Mouse (Mus musculus): ENCODE data around the gene Vmn1r143. TPM values are rescaled to one million over a fixed set of nuclear protein-coding genes. Genes with fewer than 3 reads are reported as not detected.
"Not testable (repeated sequence)": the region's sequence is repeated elsewhere in the genome, so short reads cannot be mapped to it uniquely, and the experiment has no call there.

Gene Vmn1r143
- polyA plus RNA-seq (2012; rRNA removed) = not detected in 2 replicates

DNA sequence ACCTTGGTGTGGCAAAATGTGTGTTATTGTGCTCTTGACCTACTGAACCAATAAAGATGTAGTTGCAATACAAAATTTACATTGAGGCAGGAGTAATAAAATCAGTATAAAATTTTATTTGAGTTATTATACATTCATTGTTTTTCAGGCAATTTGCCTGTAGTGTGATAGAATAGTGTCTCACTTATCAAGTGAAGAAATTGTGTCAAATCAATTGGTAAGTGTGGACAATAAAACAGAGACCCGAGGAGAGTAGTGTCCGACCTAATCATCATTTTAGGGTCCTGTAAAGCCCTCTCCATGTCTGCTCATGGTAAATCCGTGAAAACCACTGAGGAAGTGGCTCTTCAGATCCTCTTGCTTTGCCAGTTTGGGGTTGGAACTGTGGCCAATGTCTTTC lies at the start of gene Vmn1r143:
Vmn1r143 (plus strand) TSS at position 301 of the 400 bp plus-strand sequence.
- H3K27me3 ChIP-seq (ENCODE audit: control insufficient read depth, insufficient read depth, low read length); DNase-seq (ENCODE audit: low read depth in 1 of 2, low spot score in 2 of 2); H3K36me3 ChIP-seq (ENCODE audit: control insufficient read depth, insufficient read depth, low read length); H3K4me3 ChIP-seq (ENCODE audit: extremely low read depth, insufficient read depth, insufficient read length); H3K4me1 ChIP-seq (ENCODE audit: control insufficient read depth, insufficient read depth, insufficient read length); H3K27ac ChIP-seq (ENCODE audit: insufficient read depth, low read length): not testable (repeated sequence)
- no CpG with 5 or more reads among the region's 3 CpGs for WGBS

DNA sequence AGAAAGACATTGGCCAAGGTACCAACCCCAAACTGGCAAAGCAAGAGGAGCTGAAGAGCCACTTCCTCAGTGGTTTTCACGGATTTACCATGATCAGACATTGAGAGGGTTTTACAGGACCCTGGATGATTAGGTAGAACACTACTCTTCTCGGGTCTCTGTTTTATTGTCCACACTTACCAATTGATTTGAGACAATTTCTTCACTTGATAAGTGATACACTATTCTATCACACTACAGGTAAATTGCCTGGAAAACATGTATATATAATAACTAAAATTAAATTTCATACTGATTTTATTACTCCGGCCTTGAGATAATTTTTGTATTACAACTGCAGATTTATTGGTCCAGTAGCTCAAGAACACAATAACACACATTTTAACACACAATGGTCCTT lies 25.2 kb upstream of the Vmn1r143 start, which contains the start of gene Vmn1r142:
Vmn1r142 (minus strand) TSS at position 101 of the 400 bp plus-strand sequence.
- not testable (repeated sequence) for H3K4me3 ChIP-seq (ENCODE audit: extremely low read depth, insufficient read depth, insufficient read length); H3K4me1 ChIP-seq (ENCODE audit: control insufficient read depth, insufficient read depth, insufficient read length); H3K27me3 ChIP-seq (ENCODE audit: control insufficient read depth, insufficient read depth, low read length); DNase-seq (ENCODE audit: low read depth in 1 of 2, low spot score in 2 of 2); H3K36me3 ChIP-seq (ENCODE audit: control insufficient read depth, insufficient read depth, low read length); H3K27ac ChIP-seq (ENCODE audit: insufficient read depth, low read length)
- no CpG with 5 or more reads among the region's 3 CpGs for WGBS

DNA sequence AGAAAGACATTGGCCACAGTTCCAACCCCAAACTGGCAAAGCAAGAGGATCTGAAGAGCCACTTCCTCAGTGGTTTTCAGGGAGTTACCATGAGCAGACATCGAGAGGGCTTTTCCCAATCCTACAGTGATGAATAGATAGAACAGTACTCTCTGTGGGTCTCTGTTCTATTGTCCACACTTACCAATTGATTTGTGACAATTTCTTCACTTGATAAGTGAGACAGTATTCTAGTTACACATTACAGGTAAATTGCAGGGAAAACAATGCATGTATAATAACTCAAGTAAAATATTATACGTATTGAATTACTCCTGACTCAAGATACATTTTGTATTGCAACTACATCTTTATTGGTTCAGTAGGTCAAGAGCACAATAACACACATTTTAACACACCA lies 12.0 kb downstream of the Vmn1r143 start, which contains the start of gene Gm8653:
Gm8653 (minus strand) TSS at position 101 of the 400 bp plus-strand sequence.
- WGBS = no CpG with 5 or more reads among the region's 2 CpGs

DNA sequence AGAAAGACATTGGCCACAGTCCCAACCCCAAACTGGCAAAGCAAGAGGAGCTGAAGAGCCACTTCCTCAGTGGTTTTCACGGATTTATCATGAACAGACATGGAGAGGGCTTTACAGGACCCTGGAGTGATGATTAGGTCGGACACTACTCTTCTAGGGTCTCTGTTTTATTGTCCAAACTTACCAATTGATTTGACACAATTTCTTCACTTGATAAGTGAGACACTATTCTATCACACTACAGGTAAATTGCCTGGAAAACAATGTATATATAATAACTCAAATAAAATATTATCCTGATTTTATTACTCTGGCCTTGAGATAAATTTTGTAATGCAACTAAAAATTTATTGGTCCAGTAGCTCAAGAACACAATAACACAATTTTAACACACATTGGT lies 40.2 kb downstream of the Vmn1r143 start, which contains the start of gene Gm8453:
Gm8453 (minus strand) TSS at position 101 of the 400 bp plus-strand sequence.
- not testable (repeated sequence) for H3K4me3 ChIP-seq (ENCODE audit: extremely low read depth, insufficient read depth, insufficient read length); H3K36me3 ChIP-seq (ENCODE audit: control insufficient read depth, insufficient read depth, low read length); H3K27ac ChIP-seq (ENCODE audit: insufficient read depth, low read length); H3K4me1 ChIP-seq (ENCODE audit: control insufficient read depth, insufficient read depth, insufficient read length); H3K27me3 ChIP-seq (ENCODE audit: control insufficient read depth, insufficient read depth, low read length); DNase-seq (ENCODE audit: low read depth in 1 of 2, low spot score in 2 of 2)
- WGBS = 11% methylated on average over 2 of the region's 2 CpGs

More for the DNA sequence above, 12.0 kb downstream of the Vmn1r143 start, which contains the start of gene Gm8653:
- not testable (repeated sequence) for H3K36me3 ChIP-seq (ENCODE audit: control insufficient read depth, insufficient read depth, low read length); H3K4me3 ChIP-seq (ENCODE audit: extremely low read depth, insufficient read depth, insufficient read length); H3K4me1 ChIP-seq (ENCODE audit: control insufficient read depth, insufficient read depth, insufficient read length); DNase-seq (ENCODE audit: low read depth in 1 of 2, low spot score in 2 of 2); H3K27me3 ChIP-seq (ENCODE audit: control insufficient read depth, insufficient read depth, low read length); H3K27ac ChIP-seq (ENCODE audit: insufficient read depth, low read length)

Other genes starting within 250 kb of the Vmn1r143 start
- gene Vmn1r137, start 194.8 kb upstream of the Vmn1r143 start, polyA plus RNA-seq (2012; rRNA removed) = not detected in 2 replicates
- gene Vmn1r138, start 160.5 kb upstream of the Vmn1r143 start, polyA plus RNA-seq (2012; rRNA removed) = not detected in 2 replicates
- gene Gm6176, start 133.1 kb upstream of the Vmn1r143 start, polyA plus RNA-seq (2012; rRNA removed) = not detected in 2 replicates
- not detected in 2 replicates for gene Vmn1r139, start 120.3 kb upstream of the Vmn1r143 start, polyA plus RNA-seq (2012; rRNA removed)
- gene Gm16451, start 71.1 kb upstream of the Vmn1r143 start, polyA plus RNA-seq (2012; rRNA removed) = not detected in 2 replicates
- gene Gm10666, start 54.6 kb upstream of the Vmn1r143 start, polyA plus RNA-seq (2012; rRNA removed) = not detected in 2 replicates
- gene Vmn1r142, start 25.3 kb upstream of the Vmn1r143 start, polyA plus RNA-seq (2012; rRNA removed) = not detected in 2 replicates
- not detected in 2 replicates for gene Gm8653, start 11.9 kb downstream of the Vmn1r143 start, polyA plus RNA-seq (2012; rRNA removed)
- gene Gm8453, start 40.1 kb downstream of the Vmn1r143 start, polyA plus RNA-seq (2012; rRNA removed) = not detected in 2 replicates
- gene Gm4187, start 140.3 kb downstream of the Vmn1r143 start, polyA plus RNA-seq (2012; rRNA removed) = not detected in 2 replicates
- not detected in 2 replicates for gene Gm8660, start 181.7 kb downstream of the Vmn1r143 start, polyA plus RNA-seq (2012; rRNA removed)
- not detected in 2 replicates for gene Vmn1r148, start 224.2 kb downstream of the Vmn1r143 start, polyA plus RNA-seq (2012; rRNA removed)
- not detected in 2 replicates for gene Vmn1r149, start 248.9 kb downstream of the Vmn1r143 start, polyA plus RNA-seq (2012; rRNA removed)

Measured in spleen, adult 2 months (tissue).